In genomic region chr2:35048851-35049250, GRCm38 (mm10) we compare ENCODE assay signal across 8 mouse cellular contexts. TPM values are rescaled to one million over a fixed set of nuclear protein-coding genes. Genes with fewer than 3 reads are reported as not detected.
DNase-seq lines count a peak whose midpoint lies in the region; ATAC-seq and TF ChIP-seq lines count a peak whose summit lies in the region.

No protein-coding gene starts in this region.

- TF ChIP-seq EP300 in liver, postnatal 0 days (IDR thresholded peaks at IDR 0.05; ENCODE audit: low read depth) = no peak

- H3K4me3 ChIP-seq in liver, adult 2 months (ENCODE audit: insufficient read depth, low read depth, low read length) = no peak overlapping the region
- H3K4me3 ChIP-seq in liver, postnatal 0 days (ENCODE audit: low read depth, low read length) = no peak overlapping the region
- no peak overlapping the region for H3K4me3 ChIP-seq in forebrain, embryonic 15.5 days

- H3K9me3 ChIP-seq in liver, postnatal 0 days (ENCODE audit: low read length) = no peaks in the 10 kb centered on the region
- no peaks in the 10 kb centered on the region for H3K9me3 ChIP-seq in forebrain, embryonic 15.5 days

- DNase-seq in cerebellum, postnatal 10 days = peak; percentile 30 to 56
- DNase-seq in cerebellum, adult 11-12 months = no peak
- peak; percentile 66 for DNase-seq in liver, adult 2 months (ENCODE audit: extremely low read depth, low read depth, low spot score)
- no peak for DNase-seq in liver
- DNase-seq in brain, embryonic 14.5 days (ENCODE audit: low read depth) = peak; percentile 11
- DNase-seq in liver, postnatal 0 days = peak; percentile 41
- DNase-seq in thymus, postnatal 14 days = peak; percentile 58

- no peaks in the 10 kb centered on the region for H3K27me3 ChIP-seq in liver, adult 2 months (ENCODE audit: control insufficient read depth, insufficient read depth, low read length)
- no peaks in the 10 kb centered on the region for H3K27me3 ChIP-seq in liver, postnatal 0 days (ENCODE audit: insufficient read depth, low read length)
- H3K27me3 ChIP-seq in forebrain, embryonic 15.5 days = no peaks in the 10 kb centered on the region

- no peak overlapping the region for H3K4me2 ChIP-seq in liver, postnatal 0 days (ENCODE audit: low read depth, low read length)
- H3K4me2 ChIP-seq in forebrain, embryonic 15.5 days (replicated peaks) = no peak overlapping the region

- peaks cover 11% of the 10 kb centered on the region; the same call in 1 of the 2 replicates for H3K4me1 ChIP-seq in liver, adult 2 months (ENCODE audit: control insufficient read depth, insufficient read depth, low read length)
- H3K4me1 ChIP-seq in liver, postnatal 0 days (ENCODE audit: insufficient read depth) = no peaks in the 10 kb centered on the region
- H3K4me1 ChIP-seq in forebrain, embryonic 15.5 days = no peaks in the 10 kb centered on the region

- H3K36me3 ChIP-seq in liver, adult 2 months (ENCODE audit: control insufficient read depth, insufficient read depth, low read length) = peaks cover 43% of the 10 kb centered on the region
- 0 out of 2 replicates have a peak, but pooled peaks cover 3% of the 10 kb centered on the region for H3K36me3 ChIP-seq in liver, postnatal 0 days (replicated peaks; ENCODE audit: insufficient read depth, low read length)
- no peaks in the 10 kb centered on the region for H3K36me3 ChIP-seq in forebrain, embryonic 15.5 days

- TF ChIP-seq CTCF in liver, adult 2 months (IDR thresholded peaks at IDR 0.05; ENCODE audit: low read depth, low read length) = peak; percentile 70
- peak; percentile 56; the same call in 1 of the 2 replicates for TF ChIP-seq CTCF in brain, embryonic 14.5 days (IDR thresholded peaks at IDR 0.05; ENCODE audit: borderline replicate concordance, extremely low read depth, insufficient read depth, insufficient read length)
- peak; percentile 85 for TF ChIP-seq CTCF in liver, postnatal 0 days (IDR thresholded peaks at IDR 0.05; ENCODE audit: low read depth)

- TF ChIP-seq POLR2A in liver, adult 2 months (IDR thresholded peaks at IDR 0.05; ENCODE audit: extremely low read depth, insufficient read depth, low read length) = no peak
- no peak for TF ChIP-seq POLR2A in brain, embryonic 14.5 days (IDR thresholded peaks at IDR 0.05; ENCODE audit: borderline replicate concordance, extremely low read depth, insufficient read depth, insufficient read length, poor library complexity, severe bottlenecking)

- no peak overlapping the region for H3K9ac ChIP-seq in liver, adult 2 months (ENCODE audit: low read depth, low read length)
- no peak overlapping the region for H3K9ac ChIP-seq in liver, postnatal 0 days (replicated peaks)
- no peak overlapping the region for H3K9ac ChIP-seq in forebrain, embryonic 15.5 days (replicated peaks)

- 48% methylated on average over 5 of the region's 5 CpGs for WGBS in liver, adult 2 months
- 36% methylated on average over 5 of the region's 5 CpGs for WGBS in liver, postnatal 0 days (ENCODE audit: insufficient replicate concordance)
- WGBS in forebrain, embryonic 15.5 days = 48% methylated on average over 5 of the region's 5 CpGs

- ATAC-seq in liver, postnatal 0 days = no peak
- no peak for ATAC-seq in forebrain, embryonic 15.5 days (replicated peaks)

- peaks cover 6% of the 10 kb centered on the region; the same call in 1 of the 2 replicates for H3K79me2 ChIP-seq in liver, adult 2 months (ENCODE audit: control insufficient read depth, insufficient read depth, low read length)

- no peak overlapping the region for H3K27ac ChIP-seq in liver, adult 2 months (replicated peaks; ENCODE audit: insufficient read depth, low read depth, low read length)
- H3K27ac ChIP-seq in liver, postnatal 0 days (ENCODE audit: low read depth) = no peak overlapping the region
- no peak overlapping the region for H3K27ac ChIP-seq in forebrain, embryonic 15.5 days (replicated peaks)

RNA-seq across cellular contexts. Expression of gene Hc, which starts 12.4 kb away (rescaled TPM):
- total RNA-seq in liver, adult 2 months (2014; rRNA removed) = 567 and 594 TPM in 2 replicates
- polyA plus RNA-seq in liver, adult 2 months (2012; rRNA removed) = 121 and 139 TPM in 2 replicates
- 0.38 and 0.40 TPM in 2 replicates for polyA plus RNA-seq in brain, embryonic 14.5 days (2012; rRNA removed)
- polyA plus RNA-seq in liver, postnatal 0 days (2015; fragmentation: Nextera tagmentation; extraction: Ambion mirVana) = 81.0 and 82.7 TPM in 2 replicates
- 0.46 and 0.73 TPM in 2 replicates for polyA plus RNA-seq in forebrain, embryonic 15.5 days (2015; fragmentation: Nextera tagmentation; extraction: Ambion mirVana)

RNA-seq across cellular contexts. Expression of gene AI182371, which starts 52.5 kb away (rescaled TPM):
- 471 and 592 TPM in 2 replicates for total RNA-seq in liver, adult 2 months (2014; rRNA removed)
- polyA plus RNA-seq in liver, adult 2 months (2012; rRNA removed) = 124 and 129 TPM in 2 replicates
- 0.71 TPM in 2 replicates for polyA plus RNA-seq in brain, embryonic 14.5 days (2012; rRNA removed)
- 90.6 and 102 TPM in 2 replicates for polyA plus RNA-seq in liver, postnatal 0 days (2015; fragmentation: Nextera tagmentation; extraction: Ambion mirVana)
- polyA plus RNA-seq in forebrain, embryonic 15.5 days (2015; fragmentation: Nextera tagmentation; extraction: Ambion mirVana) = 0.32 and 0.39 TPM in 2 replicates

Comparison
In these comparisons a context has a peak if more than half of its experiments do, and no peak if none do; other contexts are left out.
1. DNase-seq: peak in cerebellum, postnatal 10 days (2 of 2), liver, adult 2 months (single experiment), brain, embryonic 14.5 days (single experiment), liver, postnatal 0 days (single experiment) and thymus, postnatal 14 days (single experiment); none in cerebellum, adult 11-12 months (single experiment) and liver (single experiment).
2. RNA of gene Hc, which starts 12.4 kb away (polyA plus RNA-seq): 121 to 139 TPM in liver, adult 2 months and 81.0 to 82.7 TPM in liver, postnatal 0 days; 0.46 to 0.73 TPM in forebrain, embryonic 15.5 days and 0.38 to 0.40 TPM in brain, embryonic 14.5 days; every median in the first group is over 10 times any median in the second.
3. RNA of gene AI182371, which starts 52.5 kb away (polyA plus RNA-seq): 124 to 129 TPM in liver, adult 2 months and 90.6 to 102 TPM in liver, postnatal 0 days; 0.71 TPM in brain, embryonic 14.5 days and 0.32 to 0.39 TPM in forebrain, embryonic 15.5 days; every median in the first group is over 10 times any median in the second.
4. Peak in every context shown above with its lines, with median percentiles within 50 percentile points of each other: CTCF ChIP-seq.